Mouse (Mus musculus): ENCODE results near the gene Hipk2.

Hipk2 gene

DNA sequence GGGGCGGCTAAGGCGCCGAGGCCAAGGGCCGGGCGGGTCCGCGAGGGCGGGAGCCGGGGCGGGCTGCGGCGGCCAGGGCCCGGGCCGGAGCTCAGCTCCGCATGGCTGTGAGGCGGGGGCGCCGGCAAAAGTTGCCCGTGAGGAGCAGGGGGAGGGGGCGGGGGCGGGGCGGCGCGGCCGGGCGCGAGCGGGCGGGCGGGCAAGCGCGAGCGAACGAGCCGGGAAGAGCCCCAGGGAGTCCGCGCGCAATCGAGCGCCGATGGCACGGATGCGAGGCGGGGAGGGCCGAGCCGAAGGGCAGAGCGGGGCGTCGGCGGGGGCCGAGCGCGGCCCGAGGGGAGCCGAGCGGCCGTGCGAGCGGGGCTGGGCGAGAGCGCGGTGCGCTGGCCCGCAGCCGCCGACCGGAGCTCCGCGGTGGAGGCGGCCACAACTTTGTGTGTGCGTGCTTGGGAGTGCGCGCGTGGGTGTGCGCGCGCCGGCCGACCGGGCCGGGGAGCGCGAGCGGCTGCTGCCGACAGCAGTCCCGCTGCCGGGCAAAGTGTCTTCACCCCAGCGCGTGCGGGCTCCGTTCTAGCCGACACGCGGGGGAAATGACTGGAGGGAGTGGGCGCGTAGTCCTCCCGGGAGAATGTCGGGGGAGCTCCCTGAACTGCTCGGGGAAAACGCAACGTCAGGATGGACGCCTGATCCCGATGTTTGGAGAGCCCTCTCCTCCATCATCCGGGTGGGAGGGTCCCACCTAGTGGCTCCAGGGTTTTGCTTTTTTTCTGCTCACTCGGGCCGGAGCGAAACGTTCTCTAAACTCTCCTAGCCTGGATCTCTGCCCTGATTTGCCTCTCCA is at the start of gene Hipk2:
Hipk2 (minus strand) TSS at position 95 of the 841 bp plus-strand sequence.
- DNase-seq = peak; percentile 80

DNA sequence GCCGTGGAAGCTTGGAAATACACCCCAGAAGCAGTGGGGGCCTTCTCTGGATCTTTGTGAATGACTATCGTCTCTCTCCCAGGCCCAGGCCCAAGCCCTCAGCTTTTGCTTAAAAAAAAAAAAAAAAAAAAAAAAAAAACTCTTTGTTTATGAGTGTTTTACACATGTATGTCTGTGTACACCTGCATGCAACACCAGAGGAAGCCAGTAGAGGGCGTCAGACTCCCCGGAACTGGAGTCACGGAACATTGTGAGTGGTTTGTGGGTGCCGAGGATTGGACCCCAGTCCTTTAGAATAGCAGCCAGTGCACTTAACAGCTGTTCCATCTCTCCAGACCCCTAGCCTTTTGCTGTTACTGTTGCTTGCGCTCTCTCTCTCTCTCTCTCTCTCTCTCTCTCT is 49.8 kb upstream of the Hipk2 start:
- no peak for DNase-seq

DNA sequence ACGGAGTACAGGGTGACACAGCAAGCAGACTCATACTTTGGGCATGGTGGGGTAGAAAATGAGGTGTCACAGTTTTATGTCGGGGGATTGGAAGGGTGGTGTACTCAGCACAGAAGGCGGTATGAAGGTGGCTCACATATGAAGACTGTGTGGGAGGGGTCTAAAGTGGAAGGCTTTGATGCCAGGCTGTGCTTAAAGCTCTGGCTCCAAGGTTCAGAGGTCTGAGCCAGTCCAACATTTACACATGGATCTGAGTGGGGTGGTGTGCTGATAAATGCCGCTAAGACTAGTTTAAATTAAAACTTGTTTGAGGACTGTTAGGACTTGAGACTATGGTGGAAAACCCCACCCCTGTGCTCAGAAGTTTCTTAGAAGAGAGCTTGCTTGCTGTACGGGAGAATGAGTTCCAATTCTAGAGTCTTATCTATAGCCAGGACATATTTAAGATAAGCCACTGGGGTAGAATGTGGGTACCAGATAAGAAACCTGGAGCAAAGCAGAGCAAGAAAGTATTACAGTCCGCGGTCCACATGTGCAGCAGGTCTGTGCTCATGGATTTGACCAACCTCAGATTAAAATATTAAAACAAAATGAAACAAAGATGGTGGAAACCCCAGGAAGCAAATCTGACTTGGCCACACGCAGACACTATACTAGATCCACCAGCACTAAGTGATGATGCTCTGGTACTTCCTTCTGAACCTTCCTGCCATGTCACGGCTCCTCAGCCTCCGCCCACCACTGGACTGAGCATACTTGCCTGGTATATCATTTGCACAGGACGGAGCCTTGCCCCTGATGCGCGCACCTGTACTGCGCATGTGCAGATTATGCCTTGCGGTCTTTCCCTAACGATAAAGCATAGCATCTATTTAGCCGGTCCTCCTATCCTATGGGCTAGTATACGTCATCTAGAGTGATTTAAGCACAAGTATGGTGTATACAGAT is 48.2 kb upstream of the Hipk2 start:
- DNase-seq = no peak

DNA sequence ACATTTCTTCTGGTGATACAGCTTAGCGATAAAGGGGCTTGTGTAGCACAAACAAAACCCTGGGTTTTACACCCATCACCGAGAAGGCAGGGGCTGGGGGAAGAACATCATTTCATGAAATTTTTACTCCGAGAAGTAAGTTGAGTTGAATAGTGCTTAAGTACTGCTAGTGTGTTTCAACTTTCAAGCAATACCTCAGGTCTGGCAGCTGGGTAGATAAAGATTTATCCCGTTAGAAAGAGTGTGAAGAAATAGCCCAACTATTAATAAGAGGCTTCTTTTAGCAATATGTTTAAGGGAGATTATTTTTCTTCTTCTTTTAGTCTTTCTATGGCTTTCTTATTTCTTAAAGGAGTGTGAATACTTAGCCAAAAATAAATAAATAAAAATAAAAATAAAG is 47.5 kb upstream of the Hipk2 start:
- DNase-seq = no peak

DNA sequence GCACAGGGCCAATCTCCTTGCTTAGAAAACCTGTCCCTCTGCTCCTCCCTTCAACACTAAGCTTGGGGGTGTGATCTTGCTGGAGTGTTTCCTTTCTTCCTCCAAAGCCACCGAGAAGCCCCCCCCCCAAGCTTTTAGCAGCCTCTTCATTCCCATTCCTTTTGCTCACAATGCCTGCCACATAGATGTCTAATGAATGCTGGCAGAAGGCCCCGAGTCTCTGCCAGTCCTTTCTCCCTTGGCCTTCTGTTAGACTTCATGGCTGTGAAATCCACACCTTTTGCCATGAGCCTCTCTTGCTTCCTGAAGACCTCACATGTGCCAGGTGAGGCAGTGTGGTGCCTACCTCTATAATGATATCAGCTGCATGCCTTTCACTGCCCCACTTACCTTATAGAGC is 46.6 kb upstream of the Hipk2 start:
- no peak for DNase-seq

DNA sequence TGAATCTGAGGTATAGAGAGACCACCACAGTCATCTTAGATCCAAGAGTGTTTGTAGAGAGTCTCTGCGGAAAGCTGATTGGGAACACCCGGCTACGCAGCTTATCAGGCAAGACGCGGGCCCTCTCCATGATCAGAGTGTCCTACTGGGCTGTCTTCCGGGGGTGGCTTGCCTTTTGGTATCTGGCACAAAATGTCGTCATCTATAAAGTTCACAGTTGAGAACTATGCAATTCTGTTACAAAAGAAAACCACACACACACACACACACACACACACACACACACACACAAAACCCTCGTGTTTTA is 45.8 kb upstream of the Hipk2 start:
- no peak for DNase-seq

DNA sequence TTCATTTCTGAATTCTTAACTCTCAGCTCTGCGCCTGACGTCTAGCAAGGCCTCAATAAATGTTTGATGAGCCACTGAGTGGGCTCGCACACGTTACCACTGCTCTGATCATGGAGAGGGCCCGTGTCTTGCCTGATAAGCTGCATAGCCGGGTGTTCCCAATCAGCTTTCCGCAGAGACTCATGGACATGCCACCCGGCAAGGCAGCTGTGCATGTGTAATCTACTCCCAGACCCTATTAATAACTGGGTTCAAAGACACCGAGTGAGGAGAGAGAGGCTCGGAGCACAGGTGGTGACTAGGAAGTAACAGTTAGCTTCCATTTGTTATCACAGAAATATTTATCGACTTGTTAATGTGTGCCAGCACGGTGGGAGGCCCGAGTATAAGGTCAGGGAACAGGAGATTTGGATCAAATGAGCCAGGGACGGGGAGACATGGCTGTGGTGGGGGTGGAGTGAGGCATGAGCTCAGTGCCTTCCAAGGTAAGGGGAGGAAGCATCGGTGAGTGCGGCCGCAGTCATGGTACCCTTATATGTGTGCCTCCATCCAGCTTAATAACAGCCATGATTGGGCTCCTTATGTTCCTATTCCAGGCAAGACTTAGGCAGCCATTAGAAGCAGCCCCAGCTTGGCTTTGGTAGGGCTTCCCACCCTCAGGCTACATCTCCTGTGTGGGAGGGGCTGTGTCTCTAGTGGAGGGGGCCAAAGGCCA is 45.3 kb upstream of the Hipk2 start:
- no peak for DNase-seq

DNA sequence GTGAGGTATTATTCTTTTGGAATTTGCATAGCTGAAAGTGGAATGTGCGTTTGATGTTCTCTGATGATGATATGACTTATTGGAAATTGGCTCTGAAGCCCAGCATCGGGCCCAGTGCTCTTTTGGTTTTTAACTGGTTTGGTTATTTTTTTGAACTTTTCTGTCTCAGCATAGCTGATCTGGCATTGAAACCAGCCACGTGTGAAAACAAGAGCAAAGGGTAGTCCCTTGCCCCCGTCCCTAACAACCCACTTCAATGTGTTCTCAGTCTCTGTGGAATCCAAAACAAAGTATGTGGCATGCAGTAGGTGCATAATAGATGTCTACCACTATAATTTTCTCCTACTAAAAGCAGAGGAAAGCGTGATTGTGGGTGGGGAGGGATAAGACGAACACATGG is 44.2 kb upstream of the Hipk2 start:
- no peak for DNase-seq

DNA sequence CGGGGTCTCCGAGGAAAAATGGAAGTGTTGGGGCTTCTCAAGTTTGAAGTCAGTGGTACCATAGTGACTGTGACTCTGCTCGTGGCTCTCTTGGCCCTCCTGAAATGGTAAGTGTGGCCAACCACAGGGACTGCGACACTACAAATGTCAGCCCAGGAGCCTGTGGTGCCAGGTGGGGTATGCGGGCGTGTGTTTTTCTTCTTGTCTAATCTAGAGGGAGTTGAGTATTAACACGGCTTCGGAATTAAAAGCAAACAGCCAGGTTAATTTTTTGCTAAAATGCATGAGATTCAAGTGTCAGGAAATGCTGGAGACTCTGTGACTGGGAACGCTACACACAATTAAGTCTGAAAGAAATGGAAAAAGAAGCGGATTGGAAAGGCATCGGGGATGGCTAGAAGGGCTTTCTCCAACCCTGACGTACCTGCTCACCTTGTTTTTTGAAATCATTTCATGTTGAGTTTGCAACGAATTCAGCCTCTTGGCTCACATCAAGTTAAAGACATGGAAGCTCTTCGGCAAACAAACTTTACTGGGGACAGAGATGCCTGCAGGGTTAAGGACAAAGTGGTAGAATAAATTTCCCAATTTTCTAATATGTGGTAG is 43.3 kb upstream of the Hipk2 start:
- peak; percentile 85 for DNase-seq

DNA sequence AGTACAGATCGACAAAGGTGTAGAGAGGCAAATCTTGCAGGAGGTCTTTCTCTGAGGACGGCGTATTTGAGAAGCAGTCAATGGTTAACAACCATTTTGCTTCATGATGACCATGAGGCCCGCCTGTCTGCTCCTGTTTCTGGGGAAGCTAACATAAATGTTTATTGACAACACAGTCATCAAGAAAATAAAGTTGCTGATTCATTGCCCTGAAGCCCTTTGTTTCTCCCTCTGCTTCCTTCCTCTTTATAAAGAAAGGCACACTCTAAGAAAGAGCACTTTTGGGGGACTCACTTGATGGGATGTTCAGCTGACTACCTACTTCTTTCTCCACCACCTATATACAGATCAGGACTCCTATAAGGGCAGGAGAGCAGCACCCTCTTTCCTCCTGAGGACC is 42.8 kb upstream of the Hipk2 start:
- no peak for DNase-seq

DNA sequence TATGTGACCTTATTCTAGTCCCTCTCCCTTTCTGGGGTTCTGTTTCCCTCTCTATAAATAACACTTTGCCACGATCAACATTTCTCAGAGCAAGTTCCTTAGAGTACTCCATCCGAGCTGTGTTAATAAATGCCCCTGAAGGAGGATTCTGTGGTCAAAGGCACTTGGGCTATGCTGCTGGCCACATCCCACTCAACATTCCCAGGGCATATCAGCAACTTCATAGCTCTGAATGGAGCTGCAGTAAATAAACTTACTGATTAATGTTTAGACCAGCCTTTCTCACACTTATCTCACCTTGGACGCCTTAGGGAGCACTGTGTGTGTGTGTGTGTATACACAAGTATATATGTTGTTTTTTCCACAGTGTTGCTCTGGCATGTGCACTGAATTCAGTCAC is 41.5 kb upstream of the Hipk2 start:
- DNase-seq = no peak

DNA sequence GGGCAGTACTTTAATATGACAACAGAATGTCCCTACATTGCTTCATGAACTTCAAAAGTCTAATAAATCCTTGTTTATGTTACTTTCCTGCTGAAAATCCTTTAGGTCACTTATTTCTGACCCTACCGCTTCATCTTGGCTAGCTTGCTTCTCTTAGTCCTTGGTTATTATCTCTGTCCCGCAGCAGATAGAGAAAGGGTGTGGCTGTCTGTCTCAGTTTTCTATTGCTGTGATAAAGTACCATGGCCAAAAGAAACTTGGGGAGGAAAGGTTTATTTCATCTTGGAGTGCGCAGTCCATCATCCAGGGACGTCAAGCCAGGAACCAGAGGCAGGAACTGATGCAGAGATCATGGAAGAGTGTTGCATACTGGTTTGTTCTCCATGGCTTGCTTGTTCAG is 40.6 kb upstream of the Hipk2 start:
- no peak for DNase-seq

DNA sequence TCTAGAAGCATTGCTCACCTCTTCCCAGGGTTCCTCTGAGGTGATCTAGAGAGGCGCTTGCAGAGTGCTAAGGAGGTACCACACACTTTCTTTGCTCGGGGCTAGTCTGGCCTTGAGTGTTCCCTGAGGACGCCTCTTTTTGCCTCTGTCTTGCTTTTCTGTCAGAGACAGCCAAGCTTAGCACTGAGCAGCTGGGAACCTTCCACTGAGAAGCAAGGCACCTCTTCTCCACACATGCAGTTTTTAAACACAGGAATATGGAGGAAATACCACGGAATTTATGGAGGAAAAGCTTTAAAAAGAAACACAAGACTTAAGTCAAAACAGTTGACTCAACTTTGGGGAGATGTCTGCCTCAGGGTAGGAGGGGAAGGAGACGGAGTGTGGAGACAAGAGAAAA is 39.8 kb upstream of the Hipk2 start:
- no peak for DNase-seq

DNA sequence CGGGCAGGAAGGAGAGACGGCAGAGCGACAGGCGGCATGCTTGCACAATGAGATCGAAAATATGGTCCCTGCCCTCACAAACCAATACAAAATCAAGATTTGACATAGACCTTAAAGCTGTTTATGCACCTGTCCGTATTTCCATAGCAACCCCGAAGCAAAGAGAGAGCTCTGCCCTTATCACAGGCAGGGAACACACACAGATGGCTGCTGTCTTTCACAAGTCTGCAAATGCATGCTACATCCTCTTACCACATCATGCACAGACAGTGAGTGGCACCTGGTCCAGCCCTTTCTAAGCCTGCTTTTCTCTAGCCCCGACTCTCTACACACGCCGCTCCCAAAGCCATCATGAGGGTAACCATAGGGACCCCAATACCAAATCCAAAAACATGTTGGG is 38.2 kb upstream of the Hipk2 start:
- DNase-seq = no peak

DNA sequence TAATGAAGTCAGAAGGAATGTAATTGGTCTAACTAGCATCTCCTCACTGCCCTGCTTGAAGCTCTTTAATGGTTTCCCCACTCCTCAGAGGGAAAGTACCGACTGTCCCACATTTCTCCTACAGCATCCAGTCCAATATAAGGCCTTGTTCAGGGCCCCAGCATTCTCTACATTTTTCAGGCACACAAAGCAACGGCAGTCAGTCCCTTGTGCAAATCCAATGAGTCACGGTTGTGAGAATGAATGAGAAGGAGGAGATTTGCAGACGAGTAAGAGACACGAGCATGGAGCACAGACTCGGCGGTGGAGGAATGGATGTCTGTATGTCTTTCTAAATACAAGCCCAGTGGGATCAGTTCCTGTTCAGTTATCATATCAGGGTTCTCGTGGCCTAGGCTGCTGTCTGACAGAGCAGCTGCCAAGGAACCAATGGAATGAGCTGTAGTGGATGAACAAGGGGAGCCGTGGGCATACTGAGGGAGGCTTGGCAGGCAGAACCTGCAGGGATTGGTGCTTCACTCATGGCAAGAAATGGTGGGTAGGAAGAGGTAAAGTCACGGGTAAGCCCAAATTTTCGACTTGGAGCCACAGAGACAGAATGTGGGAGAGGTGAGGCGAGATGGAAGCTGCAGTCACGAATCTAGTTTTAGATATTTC is 37.5 kb upstream of the Hipk2 start:
- DNase-seq = no peak

DNA sequence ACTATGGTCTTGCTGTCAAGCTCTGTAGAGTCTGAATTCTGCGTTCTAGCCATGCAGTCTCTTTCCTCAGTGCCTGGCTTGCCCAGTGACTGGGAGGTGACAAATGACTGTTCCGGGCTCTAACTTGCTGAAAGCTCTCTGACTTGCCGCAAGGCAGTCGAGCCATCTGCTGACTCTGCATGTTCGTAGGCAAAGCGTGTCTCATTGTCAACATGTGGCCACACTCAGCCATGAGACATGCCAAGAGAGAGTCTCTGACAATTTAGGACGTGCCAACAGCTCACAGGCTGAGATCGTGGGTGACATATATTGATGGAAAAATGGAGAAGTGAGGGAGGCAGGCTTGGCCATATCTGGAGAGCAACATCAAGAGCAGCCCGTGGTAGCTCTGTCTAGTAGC is 36.9 kb upstream of the Hipk2 start:
- no peak for DNase-seq

DNA sequence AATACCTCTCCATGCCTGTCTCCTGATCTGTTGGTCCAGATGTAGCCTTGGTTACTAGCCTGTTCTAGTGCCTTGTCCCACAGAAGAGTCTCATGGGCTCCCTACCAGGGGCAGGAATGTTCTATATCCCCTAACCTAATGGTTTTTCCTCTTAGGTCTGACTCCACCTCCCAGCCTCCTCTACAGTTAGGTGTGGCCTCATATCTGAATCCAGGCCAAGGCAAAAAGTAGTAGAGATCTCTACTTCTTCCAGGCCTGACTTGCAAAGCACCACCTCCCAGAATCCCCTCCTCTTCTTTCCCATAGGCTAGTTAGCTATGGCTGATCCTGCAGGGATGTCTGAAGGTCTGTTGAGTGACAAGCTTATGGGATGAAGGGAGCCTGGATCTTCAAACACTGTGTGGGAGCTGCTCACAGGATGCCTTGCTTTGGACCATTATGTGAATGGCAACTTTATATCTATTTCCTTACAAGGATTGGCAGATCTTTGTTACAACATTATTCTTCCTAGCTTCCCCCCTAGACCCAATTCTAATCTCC is 36.2 kb upstream of the Hipk2 start:
- DNase-seq = no peak

DNA sequence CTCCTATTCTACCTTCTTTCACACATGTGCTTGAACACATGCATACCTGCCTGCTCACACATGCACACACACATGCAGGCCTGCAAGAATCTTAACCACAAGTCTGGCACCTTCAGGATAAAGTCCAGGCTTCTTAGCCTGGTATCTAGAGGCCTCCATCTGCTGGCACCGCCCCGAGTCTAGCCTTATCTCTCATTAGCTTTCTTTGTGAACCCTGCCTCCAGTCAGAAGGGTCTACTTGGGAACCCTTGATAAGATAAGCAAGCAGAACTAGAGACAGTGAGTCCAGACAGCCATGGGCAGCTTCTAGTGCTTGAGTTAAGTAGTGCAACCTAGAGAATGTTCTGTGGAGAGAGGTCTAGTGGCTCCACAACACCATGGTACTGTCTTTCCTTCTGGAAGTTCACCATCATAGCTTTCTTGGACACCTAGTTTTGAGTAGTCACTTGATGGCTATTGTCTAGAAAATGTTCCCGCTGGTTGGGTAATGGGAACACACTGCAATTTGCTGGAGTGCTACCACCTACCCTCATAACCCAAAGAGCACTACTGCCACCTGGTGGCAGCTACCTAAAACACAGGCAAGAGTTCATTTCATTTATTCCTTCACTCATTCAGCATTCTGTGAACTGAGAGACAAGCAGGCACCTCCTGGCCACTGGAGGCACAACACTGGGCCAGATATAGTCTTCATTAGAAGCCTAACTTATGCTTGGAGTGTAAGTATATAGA is 35.0 kb upstream of the Hipk2 start:
- DNase-seq = peak; percentile 78

DNA sequence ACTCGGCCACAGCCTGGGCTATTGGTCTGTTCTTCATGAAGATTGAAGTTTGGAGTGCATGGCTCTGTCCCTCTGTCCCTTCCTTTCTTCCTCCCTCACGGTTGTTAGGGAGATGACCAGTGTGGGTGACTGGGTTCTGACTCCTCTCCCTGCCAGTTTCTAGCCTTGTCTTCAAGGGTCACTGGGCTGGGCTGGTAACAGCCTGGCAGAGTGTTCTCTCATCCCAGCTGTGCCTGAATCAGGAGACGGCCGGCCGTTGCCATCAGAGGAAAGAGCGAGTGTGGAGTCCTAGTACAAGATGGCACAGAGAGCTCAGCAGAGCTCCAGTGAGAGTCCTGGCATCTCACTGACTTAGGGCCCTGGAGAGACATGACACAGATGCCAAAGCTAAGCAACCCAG is 32.4 kb upstream of the Hipk2 start:
- no peak for DNase-seq

DNA sequence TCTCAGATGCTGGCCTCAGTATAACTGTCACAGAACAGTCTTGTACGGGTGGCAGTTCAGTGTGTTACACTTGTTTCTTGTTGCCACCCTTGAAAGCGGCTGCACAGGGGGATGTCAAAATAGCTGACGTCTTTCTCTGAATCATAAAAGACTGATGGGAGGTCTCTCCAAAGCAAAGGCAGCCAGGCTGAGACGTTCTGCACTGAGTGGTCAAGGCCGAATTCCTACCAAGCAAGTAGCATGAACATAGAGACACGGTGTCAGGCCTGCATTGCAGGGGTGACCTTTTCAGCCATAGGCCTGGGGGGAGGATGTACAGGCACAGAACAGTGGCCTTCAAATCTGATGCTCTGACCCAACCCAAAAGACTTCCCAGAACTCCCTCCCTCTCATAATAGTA is 30.0 kb upstream of the Hipk2 start:
- no peak for DNase-seq

DNA sequence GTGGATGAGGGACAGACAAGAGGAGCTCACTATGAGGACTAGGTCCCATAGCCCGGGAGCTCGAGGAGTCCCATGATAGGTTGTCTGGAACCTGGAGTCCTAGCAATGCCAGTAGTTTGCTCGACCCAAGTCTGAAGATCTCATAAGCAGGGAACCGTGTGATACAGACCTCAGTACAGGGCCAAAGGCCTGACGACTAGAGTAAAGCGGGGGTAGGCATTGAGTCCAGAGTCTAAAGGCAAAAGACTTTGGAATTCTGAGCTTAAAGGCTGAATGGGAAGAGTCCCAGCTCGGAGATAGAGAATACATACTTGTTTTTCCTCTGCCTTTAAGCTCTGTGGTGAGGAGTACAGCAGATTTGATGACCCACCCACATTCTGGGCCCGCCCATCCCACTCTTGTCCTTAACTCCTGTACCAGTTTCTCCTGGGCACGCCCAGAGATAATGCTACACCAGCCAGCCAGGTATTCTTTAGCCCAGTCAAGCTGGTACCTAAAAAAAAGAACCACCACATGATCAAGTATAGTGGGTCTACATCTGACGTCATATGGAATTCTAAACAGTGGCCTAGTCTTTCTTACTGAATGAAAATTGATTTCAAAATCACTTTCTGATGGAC is 27.0 kb upstream of the Hipk2 start:
- peak; percentile 52 for DNase-seq
